Mouse (Mus musculus) liver, embryonic 11.5 days (tissue): ENCODE data around the gene Wfikkn1. TPM values are rescaled to one million over a fixed set of nuclear protein-coding genes. Genes with fewer than 3 reads are reported as not detected.
A peak's percentile ranks its signal among the peaks of the same experiment; 100 is the strongest.

Experiments
- ATAC-seq: fragments of 200-750 bp; cut with Nextera tagmentation; replicated peaks from 2 replicates; pipeline ENCODE4 v1.8.0; 2017; ENCODE audit warnings: moderate number of reproducible peaks, mild to moderate bottlenecking, moderate TSS enrichment, moderate library complexity; ENCODE audit not compliant: low FRiP score
- DNase-seq: peaks from one replicate; pipeline ENCODE4 v3.0.0-alpha.2; 2017; ENCODE audit warnings: low spot score
- H3K27ac ChIP-seq: fragments of 300-500 bp; sonication (generic); 2 replicates; pipeline ENCODE4 v1.5.1; 2014; ENCODE audit warnings: mild to moderate bottlenecking, low read depth, low read length, control low read depth
- H3K27me3 ChIP-seq: fragments of 300-500 bp; sonication (generic); replicated peaks from 2 replicates; pipeline ENCODE4 v1.6.1; 2014; ENCODE audit warnings: low read length, mixed read lengths; ENCODE audit not compliant: control insufficient read depth, insufficient read depth
- H3K36me3 ChIP-seq: fragments of 300-500 bp; sonication (generic); 2 replicates; pipeline ENCODE4 v1.6.1; 2014; ENCODE audit warnings: mild to moderate bottlenecking, low read length, moderate library complexity, mixed read lengths; ENCODE audit not compliant: control insufficient read depth, insufficient read depth
- H3K4me1 ChIP-seq: fragments of 300-500 bp; sonication (generic); replicated peaks from 2 replicates; pipeline ENCODE4 v1.6.1; 2014; ENCODE audit warnings: low read length, mixed read lengths; ENCODE audit not compliant: control insufficient read depth, insufficient read depth
- H3K4me2 ChIP-seq: fragments of 300-500 bp; sonication (generic); 2 replicates; pipeline ENCODE4 v1.6.1; 2014; ENCODE audit warnings: mild to moderate bottlenecking, control low read depth, moderate library complexity
- H3K4me3 ChIP-seq: fragments of 300-500 bp; sonication (generic); 2 replicates; pipeline ENCODE4 v1.5.1; 2014; ENCODE audit warnings: low read depth, low read length, control low read depth
- H3K9ac ChIP-seq: fragments of 300-500 bp; sonication (generic); 2 replicates; pipeline ENCODE4 v1.6.1; 2014; ENCODE audit warnings: low read depth, low read length, control low read depth
- H3K9me3 ChIP-seq: fragments of 300-500 bp; sonication (generic); 2 replicates; pipeline ENCODE4 v1.6.1; 2016; ENCODE audit warnings: low read length, inconsistent platforms, mixed read lengths; ENCODE audit not compliant: control insufficient read depth
- WGBS: fragments of 180-500 bp; shearing (Covaris S2); extraction: QIAGEN DNeasy Blood & Tissue Kit; methylation state at CpG from one replicate; pipeline ENCODE4 v1.1.7; 2014; 5-methylcytosine and 5-hydroxymethylcytosine counted together
- polyA plus RNA-seq: library from polyadenylated mRNA; unstranded; fragments of >200 nt; fragmentation: Nextera tagmentation; extraction: Ambion mirVana; gene quantifications from 2 replicates; pipeline ENCODE4 v1.2.1, GENCODE M21; 2014

Wfikkn1 gene
- polyA plus RNA-seq, 1 experiment from 2014 or later, result 2.1 TPM

DNA sequence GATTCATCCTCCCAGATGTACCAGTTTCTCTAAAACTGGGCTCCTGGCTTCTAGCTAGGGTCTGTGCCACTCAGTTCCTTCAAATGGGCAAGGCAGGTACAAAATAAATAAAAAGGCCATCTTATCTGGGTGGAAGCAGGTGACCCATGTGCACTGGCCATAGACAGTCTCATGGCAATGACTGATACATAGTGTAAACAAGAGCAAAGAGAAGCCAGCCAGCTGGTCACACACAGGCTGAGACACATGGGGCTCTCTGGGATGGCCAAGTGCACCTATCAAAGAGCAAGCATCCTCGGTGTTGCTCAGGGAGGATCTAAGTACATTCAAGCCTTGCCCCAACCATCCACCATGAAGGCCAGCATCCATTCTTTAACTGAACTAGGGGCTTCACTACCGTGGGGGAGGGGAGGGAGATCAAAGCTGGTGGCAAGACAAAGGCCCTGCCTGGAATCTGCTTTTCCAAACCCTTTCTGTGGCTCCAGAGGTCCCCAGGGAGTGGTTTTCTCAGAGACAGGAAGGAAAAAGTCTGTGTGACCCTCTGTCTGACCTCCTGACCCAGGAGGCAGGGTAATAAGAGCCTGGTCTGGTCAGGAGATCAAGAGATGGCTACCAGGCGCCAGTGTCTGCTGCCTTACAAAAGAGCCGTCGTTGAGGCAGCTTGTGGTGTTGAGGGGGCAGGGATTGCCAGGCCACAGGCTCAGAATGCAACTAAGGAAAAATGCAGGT lies 419 bp upstream of the Wfikkn1 start:
- no peak for DNase-seq
- Histone ChIP-seq H3K9me3 (no peaks in the 10 kb centered on the region), H3K27me3 (no peaks in the 10 kb centered on the region), H3K4me3 (no peak overlapping the region), H3K4me2 (no peak overlapping the region), H3K4me1 (peaks cover 41% of the 10 kb centered on the region), H3K27ac (peak overlapping the region; percentile 62), H3K9ac (no peak overlapping the region), H3K36me3 (peaks cover 17% of the 10 kb centered on the region)
- WGBS, result 27% methylated on average over 5 of the region's 5 CpGs
- no peak for ATAC-seq

GRCm38 (mm10) chr17:25879750-25880149 lies 908 bp downstream of the Wfikkn1 start:
- ATAC-seq, result no peak
- Histone ChIP-seq H3K27ac (peak overlapping the region; percentile 54; the same call in 1 of the 2 replicates), H3K4me2 (peak overlapping the region; percentile 19; the same call in 1 of the 2 replicates), H3K9me3 (no peaks in the 10 kb centered on the region), H3K4me3 (no peak overlapping the region), H3K4me1 (peaks cover 44% of the 10 kb centered on the region), H3K36me3 (peaks cover 17% of the 10 kb centered on the region), H3K9ac (no peak overlapping the region), H3K27me3 (no peaks in the 10 kb centered on the region)
- DNase-seq, result no peak
- 83% methylated on average over 8 of the region's 8 CpGs for WGBS

DNA sequence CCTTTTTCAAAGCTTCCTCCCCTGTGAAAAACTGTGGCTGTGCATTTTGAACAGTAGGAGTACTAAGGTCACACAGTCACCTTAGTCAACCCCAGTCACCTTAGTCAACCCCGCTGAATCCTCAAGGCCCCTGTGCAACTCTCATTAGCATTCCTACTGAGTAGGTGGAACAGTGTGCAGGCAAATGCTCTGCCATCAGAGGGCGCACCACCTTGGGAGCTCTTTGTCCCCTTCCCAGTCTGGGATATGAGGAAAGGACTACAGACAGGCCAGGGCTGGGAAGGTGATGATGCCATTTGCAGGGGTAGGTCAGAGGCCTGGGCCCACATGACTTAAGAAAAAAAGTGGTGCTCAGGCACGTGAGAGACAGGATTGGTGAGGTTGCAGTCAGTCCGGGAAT lies 1.4 kb downstream of the Wfikkn1 start:
- H3K27ac ChIP-seq, result peak overlapping the region; percentile 54; the same call in 1 of the 2 replicates
- H3K4me1 ChIP-seq, result peaks cover 45% of the 10 kb centered on the region
- no peak overlapping the region for H3K4me2 ChIP-seq
- H3K27me3 ChIP-seq, result no peaks in the 10 kb centered on the region
- H3K9me3 ChIP-seq, result no peaks in the 10 kb centered on the region
- no peak for ATAC-seq
- peaks cover 13% of the 10 kb centered on the region for H3K36me3 ChIP-seq
- DNase-seq, result no peak
- 69% methylated on average over 4 of the region's 4 CpGs for WGBS
- H3K9ac ChIP-seq, result no peak overlapping the region
- H3K4me3 ChIP-seq, result no peak overlapping the region

DNA sequence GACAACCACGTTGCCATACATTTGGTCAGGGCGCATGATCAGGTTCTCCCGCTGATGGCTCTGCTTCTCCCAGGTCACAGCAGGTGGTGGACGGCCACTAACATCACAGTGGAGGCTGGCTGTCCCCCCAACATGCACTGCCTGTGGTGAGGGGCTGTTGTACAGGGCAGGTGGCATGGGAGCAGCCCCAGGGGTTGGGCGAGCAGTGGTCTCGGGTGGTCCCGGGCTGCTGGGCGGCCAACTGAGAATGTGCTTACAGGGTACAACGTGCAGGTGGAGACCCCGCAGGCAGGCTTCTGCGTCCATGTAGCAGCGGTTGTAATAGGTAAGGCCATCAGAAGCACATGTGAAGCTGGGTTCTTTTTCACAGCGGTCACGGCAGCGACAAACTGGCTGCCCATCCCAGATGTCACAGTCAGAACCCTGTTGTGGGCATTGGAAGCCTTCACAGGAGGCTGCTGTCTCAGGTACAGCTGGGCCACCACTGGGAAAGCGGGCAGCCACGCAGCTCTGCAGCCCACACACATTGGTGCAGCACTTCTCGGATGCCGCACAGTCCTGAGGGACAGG lies 2.0 kb downstream of the Wfikkn1 start:
- H3K4me2 ChIP-seq, result no peak overlapping the region
- H3K27me3 ChIP-seq, result no peaks in the 10 kb centered on the region
- peaks cover 50% of the 10 kb centered on the region for H3K4me1 ChIP-seq
- H3K27ac ChIP-seq, result no peak overlapping the region
- no peaks in the 10 kb centered on the region for H3K9me3 ChIP-seq
- 90% methylated on average over 19 of the region's 19 CpGs for WGBS
- peaks cover 9% of the 10 kb centered on the region for H3K36me3 ChIP-seq
- no peak for DNase-seq
- no peak overlapping the region for H3K4me3 ChIP-seq
- no peak for ATAC-seq
- H3K9ac ChIP-seq, result no peak overlapping the region

DNA sequence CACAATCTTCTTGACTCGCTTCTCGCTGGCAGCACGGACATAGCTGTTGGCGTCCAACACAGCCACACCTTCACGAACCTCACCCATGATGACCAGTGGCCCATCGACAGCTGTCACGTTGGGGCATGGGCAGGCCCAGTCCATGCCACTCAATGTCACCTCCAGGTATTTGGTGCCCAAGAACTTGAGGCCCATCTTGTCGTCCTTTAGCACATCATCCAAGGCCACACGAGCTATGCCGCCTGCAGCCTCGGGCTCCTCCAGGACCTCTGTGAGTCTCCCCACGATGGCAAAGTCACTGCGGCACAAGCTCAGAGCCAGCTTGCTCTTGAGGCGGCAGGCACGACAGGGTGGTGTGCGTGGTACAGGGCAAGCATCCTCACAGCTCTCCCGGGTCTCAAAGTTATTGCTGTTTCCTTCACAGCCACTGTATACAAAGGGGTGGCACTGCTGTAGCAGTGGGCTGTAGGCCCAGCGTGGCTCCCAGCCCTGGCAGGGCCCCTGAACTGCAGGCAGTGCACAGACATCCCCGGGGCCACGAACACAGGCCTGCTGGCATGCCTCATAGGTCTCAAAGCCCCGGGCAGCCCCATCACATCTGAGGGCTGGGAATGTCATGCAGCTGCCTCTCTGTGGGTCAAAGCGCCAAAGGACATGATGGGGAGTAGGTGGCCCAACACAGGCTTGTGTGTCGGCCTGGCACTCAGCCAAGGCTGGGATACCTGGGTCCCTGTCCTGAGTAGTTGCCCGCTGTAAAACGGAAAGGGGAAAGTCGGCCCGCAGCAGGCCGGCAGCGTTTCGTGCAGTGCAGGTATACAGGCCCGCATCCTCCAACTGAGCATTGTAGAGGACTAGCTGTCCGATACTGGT lies 2.7 kb downstream of the Wfikkn1 start:
- Histone ChIP-seq H3K27ac (no peak overlapping the region), H3K27me3 (no peaks in the 10 kb centered on the region), H3K4me3 (no peak overlapping the region), H3K4me2 (no peak overlapping the region), H3K9me3 (no peaks in the 10 kb centered on the region), H3K9ac (no peak overlapping the region), H3K36me3 (peaks cover 3% of the 10 kb centered on the region; the same call in 1 of the 2 replicates), H3K4me1 (peaks cover 50% of the 10 kb centered on the region)
- WGBS, result 95% methylated on average over 32 of the region's 32 CpGs
- ATAC-seq (no peak), DNase-seq (no peak)

GRCm38 (mm10) chr17:25877025-25877424 lies 3.6 kb downstream of the Wfikkn1 start:
- ATAC-seq (no peak), DNase-seq (no peak)
- Histone ChIP-seq H3K9ac (no peak overlapping the region), H3K4me1 (peaks cover 45% of the 10 kb centered on the region), H3K27me3 (no peaks in the 10 kb centered on the region), H3K4me2 (peak overlapping the region; percentile 88; the same call in 1 of the 2 replicates), H3K36me3 (peaks cover 3% of the 10 kb centered on the region; the same call in 1 of the 2 replicates), H3K27ac (no peak overlapping the region), H3K9me3 (no peaks in the 10 kb centered on the region), H3K4me3 (no peak overlapping the region; the same call in 1 of the 2 replicates)
- WGBS, result 78% methylated on average over 3 of the region's 3 CpGs

- Histone ChIP-seq H3K9ac (peak overlapping the region; percentile 75), H3K36me3 (peaks cover 3% of the 10 kb centered on the region; the same call in 1 of the 2 replicates), H3K27ac (peak overlapping the region; percentile 86), H3K4me2 (peak overlapping the region; percentile 88), H3K9me3 (no peaks in the 10 kb centered on the region), H3K4me1 (peaks cover 39% of the 10 kb centered on the region), H3K4me3 (peak overlapping the region; percentile 73), H3K27me3 (no peaks in the 10 kb centered on the region)
- 59% methylated on average over 10 of the region's 10 CpGs for WGBS
- no peak for ATAC-seq
- no peak for DNase-seq
Observed at GRCm38 (mm10) chr17:25876347-25876915, 4.2 kb downstream of the Wfikkn1 start.
